Mouse (Mus musculus) MEL (cell line): ENCODE measurements around the gene Zfp961. TPM values are rescaled to one million over a fixed set of nuclear protein-coding genes. Genes with fewer than 3 reads are reported as not detected.
"Not testable (repeated sequence)": the region's sequence is repeated elsewhere in the genome, so short reads cannot be mapped to it uniquely, and the experiment has no call there.

Source experiments
- DNase-seq: peaks from one replicate; pipeline ENCODE4 v3.0.0; 2011; ENCODE audit warnings: low read depth, low spot score
- H3K27ac ChIP-seq: 2 replicates; pipeline ENCODE4 v1.5.1; 2012; ENCODE audit warnings: low read depth, mild to moderate bottlenecking, control low read depth, low read length, moderate library complexity; ENCODE audit not compliant: control insufficient read depth
- H3K27me3 ChIP-seq, 2 experiments: fragments of 150-350 bp in 1 of 2; sonication (generic) in 1 of 2; 2 replicates each; pipeline ENCODE4 v1.6.1; 2012; ENCODE audit warnings: low read length in 2 of 2, mild to moderate bottlenecking in 2 of 2, improper control_type of control experiment in 1 of 2, moderate library complexity in 1 of 2; ENCODE audit not compliant: insufficient read depth in 2 of 2, control insufficient read depth in 1 of 2
- H3K36me3 ChIP-seq, 2 experiments: 2 replicates each; pipeline ENCODE4 v1.6.1; 2012 to 2014; ENCODE audit warnings: low read length in 2 of 2, improper control_type of control experiment in 1 of 2, inconsistent platforms in 1 of 2, mild to moderate bottlenecking in 1 of 2; ENCODE audit not compliant: insufficient read depth in 2 of 2, control insufficient read depth in 1 of 2
- H3K4me1 ChIP-seq, 2 experiments: fragments of 150-350 bp in 1 of 2; sonication (generic) in 1 of 2; 2 replicates each; pipeline ENCODE4 v1.6.1; 2012; ENCODE audit warnings: low read length in 2 of 2, improper control_type of control experiment in 1 of 2, mild to moderate bottlenecking in 1 of 2; ENCODE audit not compliant: insufficient read depth in 2 of 2, control insufficient read depth in 1 of 2
- H3K4me3 ChIP-seq, 2 experiments: fragments of 150-350 bp in 1 of 2; sonication (generic) in 1 of 2; 2 replicates each; pipeline ENCODE4 v1.5.1; 2012; ENCODE audit warnings: low read depth in 2 of 2, low read length in 2 of 2, mild to moderate bottlenecking in 2 of 2, moderate library complexity in 2 of 2, control low read depth in 1 of 2, improper control_type of control experiment in 1 of 2; ENCODE audit not compliant: control insufficient read depth in 1 of 2, insufficient read depth in 1 of 2
- H3K79me2 ChIP-seq: 2 replicates; pipeline ENCODE4 v1.6.1; 2012; ENCODE audit warnings: mild to moderate bottlenecking, low read length, moderate library complexity; ENCODE audit not compliant: control insufficient read depth, poor library complexity, insufficient read depth
- H3K9ac ChIP-seq: 2 replicates; pipeline ENCODE4 v1.6.1; 2012; ENCODE audit warnings: low read depth, mild to moderate bottlenecking, control low read depth, low read length, moderate library complexity; ENCODE audit not compliant: control insufficient read depth, poor library complexity, severe bottlenecking
- H3K9me3 ChIP-seq: fragments of 150-350 bp; sonication (generic); replicated peaks from 2 replicates; pipeline ENCODE4 v1.6.1; 2012; ENCODE audit warnings: mild to moderate bottlenecking, low read length, improper control_type of control experiment, moderate library complexity; ENCODE audit not compliant: insufficient read depth
- CHD1 ChIP-seq: IDR thresholded peaks from 2 replicates; pipeline ENCODE4 v1.6.1; 2012; ENCODE audit warnings: low read depth, mild to moderate bottlenecking, inconsistent platforms, low read length, improper control_type of control experiment
- CHD2 ChIP-seq: IDR thresholded peaks from 2 replicates; pipeline ENCODE4 v1.6.1; 2011; ENCODE audit warnings: low read length, improper control_type of control experiment
- EP300 ChIP-seq, 2 experiments: IDR thresholded peaks; 2 replicates each; pipeline ENCODE4 v1.6.1; 2011; ENCODE audit warnings: improper control_type of control experiment in 2 of 2, low read length in 2 of 2, low read depth in 1 of 2, mild to moderate bottlenecking in 1 of 2
- GABPA ChIP-seq: IDR thresholded peaks from 2 replicates; pipeline ENCODE4 v1.6.1; 2012; ENCODE audit warnings: low read depth, mild to moderate bottlenecking, inconsistent platforms, low read length, improper control_type of control experiment, moderate library complexity
- GATA1 ChIP-seq: IDR thresholded peaks from 2 replicates; pipeline ENCODE4 v1.6.1; 2011; ENCODE audit warnings: low read depth, low read length, improper control_type of control experiment
- MAZ ChIP-seq: IDR thresholded peaks from 2 replicates; pipeline ENCODE4 v1.6.1; 2012; ENCODE audit warnings: low read depth, mild to moderate bottlenecking, inconsistent platforms, low read length, improper control_type of control experiment
- MXI1 ChIP-seq: IDR thresholded peaks from 2 replicates; pipeline ENCODE4 v1.6.1; 2011; ENCODE audit warnings: mild to moderate bottlenecking, low read depth, low read length, improper control_type of control experiment
- MYB ChIP-seq: IDR thresholded peaks from 2 replicates; pipeline ENCODE4 v1.6.1; 2011; ENCODE audit warnings: mild to moderate bottlenecking, low read depth, low read length, improper control_type of control experiment
- NELFE ChIP-seq: IDR thresholded peaks from 2 replicates; pipeline ENCODE4 v1.6.1; 2011; ENCODE audit warnings: low read depth, low read length, improper control_type of control experiment
- NRF1 ChIP-seq: IDR thresholded peaks from 2 replicates; pipeline ENCODE4 v1.6.1; 2014; ENCODE audit warnings: low read depth, mild to moderate bottlenecking, inconsistent platforms, low read length, improper control_type of control experiment, moderate library complexity; ENCODE audit not compliant: poor library complexity, insufficient read depth, severe bottlenecking
- POLR2A ChIP-seq, 2 experiments: IDR thresholded peaks; 2 replicates each; pipeline ENCODE4 v1.6.1; 2011 to 2012; ENCODE audit warnings: low read length in 2 of 2, mild to moderate bottlenecking in 2 of 2, control low read depth in 1 of 2, improper control_type of control experiment in 1 of 2, low read depth in 1 of 2, moderate library complexity in 1 of 2; ENCODE audit not compliant: control insufficient read depth in 1 of 2, insufficient read depth in 1 of 2, poor library complexity in 1 of 2
- POLR2AphosphoS2 ChIP-seq: IDR thresholded peaks from 2 replicates; pipeline ENCODE4 v1.6.1; 2011; ENCODE audit warnings: low read length, improper control_type of control experiment
- SIN3A ChIP-seq: IDR thresholded peaks from 2 replicates; pipeline ENCODE4 v1.6.1; 2012; ENCODE audit warnings: low read length, improper control_type of control experiment, inconsistent platforms
- TCF12 ChIP-seq: IDR thresholded peaks from 2 replicates; pipeline ENCODE4 v1.6.1; 2014; ENCODE audit warnings: low read depth, mild to moderate bottlenecking, inconsistent platforms, low read length, improper control_type of control experiment, moderate library complexity
- UBTF ChIP-seq: IDR thresholded peaks from 2 replicates; pipeline ENCODE4 v1.6.1; 2012; ENCODE audit warnings: low read depth, mild to moderate bottlenecking, inconsistent platforms, low read length, improper control_type of control experiment, moderate library complexity, borderline replicate concordance; ENCODE audit not compliant: insufficient read depth
- USF2 ChIP-seq, 2 experiments: IDR thresholded peaks; 2 replicates each; pipeline ENCODE4 v1.6.1; 2011 to 2012; ENCODE audit warnings: improper control_type of control experiment in 2 of 2, low read length in 2 of 2, borderline replicate concordance in 1 of 2, inconsistent platforms in 1 of 2, low read depth in 1 of 2, mild to moderate bottlenecking in 1 of 2; ENCODE audit not compliant: insufficient read depth in 1 of 2
- polyA plus RNA-seq, 2 experiments: library from polyadenylated mRNA; stranded (reverse) in 1 of 2; unstranded in 1 of 2; fragments of >175 nt in 1 of 2; fragments of >200 nt in 1 of 2; gene quantifications; 2 replicates each; pipeline versions ENCODE4 v1.2.1 to v1.2.4; 2012; ENCODE audit warnings: low replicate concordance in 2 of 2, low read depth in 1 of 2; ENCODE audit not compliant: insufficient read length in 2 of 2, insufficient read depth in 1 of 2, missing spikeins in 1 of 2
- total RNA-seq: library from RNA; depleted of rRNA; stranded (reverse); fragments of 300-350 nt; gene quantifications from 2 replicates; pipeline ENCODE4 v1.2.3, GENCODE M21; 2012

The Zfp961 gene
- total and polyA plus RNA-seq, 3 experiments = 26.1 to 30.6 TPM; not detected in 1

DNA sequence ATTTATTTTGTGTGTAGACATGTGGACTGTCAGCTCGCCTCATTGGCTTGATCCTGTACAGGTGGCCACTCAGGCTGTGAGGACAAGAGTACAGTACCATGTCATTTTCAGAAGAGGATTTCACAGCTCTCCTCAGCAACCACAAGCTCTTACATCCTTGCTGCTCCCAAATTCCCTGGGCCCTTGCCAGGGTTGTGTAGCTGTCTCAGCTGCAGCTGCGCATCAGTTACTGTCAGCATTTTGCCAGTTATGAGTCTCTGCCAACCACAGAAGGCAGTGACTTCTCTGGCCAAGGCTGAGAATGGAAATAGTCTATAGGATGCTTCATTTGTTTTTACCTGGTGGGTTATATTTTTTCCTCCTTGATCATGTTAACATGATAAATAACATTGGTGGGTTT, 67.3 kb downstream of the Zfp961 start:
- no peak overlapping the region for H3K9ac ChIP-seq
- H3K36me3 ChIP-seq = no peaks in the 10 kb centered on the region
- peaks cover 0 to 2% of the 10 kb centered on the region in 2 experiments; a peak in 1 of 4 replicates for H3K4me1 ChIP-seq
- H3K4me3 ChIP-seq = no peak overlapping the region
- DNase-seq = peak; percentile 20
- no peak overlapping the region for H3K27ac ChIP-seq
- no peaks in the 10 kb centered on the region for H3K27me3 ChIP-seq
- TF ChIP-seq CHD2 (no peak), NRF1 (peak; percentile 47; the same call in 1 of the 2 replicates), GATA1 (no peak)
- H3K9me3 ChIP-seq = no peaks in the 10 kb centered on the region
- no peaks in the 10 kb centered on the region for H3K79me2 ChIP-seq

DNA sequence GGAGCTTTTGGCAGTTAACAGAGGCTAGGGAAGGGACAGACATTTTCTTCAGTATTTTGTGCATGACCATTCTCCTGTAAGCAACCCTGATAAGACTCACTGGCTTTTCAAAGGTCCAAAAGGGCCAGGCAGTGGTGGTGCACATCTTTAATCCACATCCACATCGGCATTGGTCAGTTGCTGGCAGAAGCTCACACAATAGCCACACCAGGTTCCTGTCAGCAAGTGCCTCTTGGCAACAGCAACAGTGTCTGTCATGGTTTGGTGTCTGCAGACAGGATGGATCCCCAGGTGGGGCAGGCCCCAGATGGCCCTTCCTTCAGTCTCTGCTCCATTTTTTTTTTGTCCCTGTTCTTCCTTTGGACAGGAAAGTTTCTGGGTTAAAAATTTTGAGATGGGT, 68.2 kb downstream of the Zfp961 start:
- not testable (repeated sequence) for H3K4me1 ChIP-seq, H3K27ac ChIP-seq, H3K36me3 ChIP-seq, H3K27me3 ChIP-seq, DNase-seq, H3K4me3 ChIP-seq, H3K9ac ChIP-seq, H3K9me3 ChIP-seq, H3K79me2 ChIP-seq

DNA sequence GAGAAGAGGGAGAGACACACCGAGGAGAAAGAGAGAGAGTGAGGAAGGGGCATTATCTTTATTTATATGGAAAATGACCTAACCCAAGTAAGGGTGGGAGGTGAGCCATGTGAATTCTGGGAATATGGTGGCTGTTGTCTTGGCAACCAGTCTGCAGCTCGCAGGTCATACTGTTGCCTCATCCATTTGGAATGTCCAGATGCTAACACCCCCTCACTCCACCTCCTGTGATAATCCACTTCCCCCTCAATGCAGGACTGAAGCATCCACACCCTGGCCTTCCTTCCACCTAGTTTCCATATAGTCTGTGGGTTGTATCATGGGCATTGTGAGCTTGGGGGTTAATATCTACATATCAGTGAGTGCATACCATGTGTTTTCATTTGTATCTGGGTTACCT, 69.0 kb downstream of the Zfp961 start:
- Histone ChIP-seq H3K27me3 (no peaks in the 10 kb centered on the region), H3K9me3 (no peaks in the 10 kb centered on the region), H3K9ac (no peak overlapping the region), H3K79me2 (no peaks in the 10 kb centered on the region), H3K4me1 (peaks cover 0 to 2% of the 10 kb centered on the region in 2 experiments; a peak in 1 of 4 replicates), H3K27ac (no peak overlapping the region), H3K4me3 (no peak overlapping the region), H3K36me3 (no peaks in the 10 kb centered on the region)
- TF ChIP-seq EP300 (IDR thresholded peaks at IDR 0.05; ENCODE audit: low read depth in 1 of 2, low read length in 2 of 2) (no peak), MAZ (no peak), MYB (no peak), GABPA (no peak), NRF1 (no peak), CHD1 (no peak), POLR2A (IDR thresholded peaks at IDR 0.05; ENCODE audit: control insufficient read depth in 1 of 2, insufficient read depth in 1 of 2, low read depth in 1 of 2, low read length in 2 of 2, poor library complexity in 1 of 2) (no peak), NELFE (no peak), USF2 (IDR thresholded peaks at IDR 0.05; ENCODE audit: borderline replicate concordance in 1 of 2, insufficient read depth in 1 of 2, low read depth in 1 of 2, low read length in 2 of 2) (no peak), SIN3A (no peak), MXI1 (no peak), TCF12 (no peak), CHD2 (no peak), POLR2AphosphoS2 (no peak), UBTF (no peak)
- no peak for DNase-seq

DNA sequence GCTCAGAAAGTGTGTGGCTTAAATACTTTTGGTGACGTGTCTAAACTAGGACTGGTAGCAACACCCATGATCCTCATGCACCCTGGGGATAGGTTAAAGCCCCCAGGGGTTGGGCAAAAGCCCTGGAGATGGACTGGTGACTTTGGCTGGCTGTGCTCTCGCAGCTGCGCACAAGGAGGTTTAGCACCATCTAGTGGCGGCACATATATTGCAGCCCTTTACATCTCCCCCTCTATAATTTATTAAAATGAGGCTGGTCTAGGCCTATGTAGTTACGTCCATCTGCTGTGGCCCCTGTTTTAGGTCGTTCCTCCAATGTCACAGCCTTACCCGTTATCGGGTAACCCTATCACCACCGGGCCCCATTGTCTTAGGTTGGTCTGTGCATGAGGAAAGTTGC, 74.0 kb downstream of the Zfp961 start:
- not testable (repeated sequence) for H3K4me1 ChIP-seq, DNase-seq, H3K27me3 ChIP-seq, H3K9ac ChIP-seq, H3K4me3 ChIP-seq, H3K27ac ChIP-seq, H3K79me2 ChIP-seq, H3K36me3 ChIP-seq, H3K9me3 ChIP-seq

DNA sequence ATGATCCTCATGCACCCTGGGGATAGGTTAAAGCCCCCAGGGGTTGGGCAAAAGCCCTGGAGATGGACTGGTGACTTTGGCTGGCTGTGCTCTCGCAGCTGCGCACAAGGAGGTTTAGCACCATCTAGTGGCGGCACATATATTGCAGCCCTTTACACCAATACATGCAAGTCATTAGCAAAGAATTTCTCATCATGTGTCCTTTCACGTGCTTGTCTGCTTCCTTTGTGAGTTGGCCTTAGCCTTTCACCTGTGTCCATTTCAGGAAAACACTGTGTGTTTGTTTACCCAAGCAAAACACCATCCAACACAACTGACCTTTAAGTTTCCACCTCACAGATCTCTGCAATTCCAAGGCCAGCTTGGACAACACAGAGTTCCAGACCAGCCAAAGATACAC, 82.1 kb downstream of the Zfp961 start:
- not testable (repeated sequence) for H3K79me2 ChIP-seq, H3K4me3 ChIP-seq, H3K9ac ChIP-seq, DNase-seq, H3K27me3 ChIP-seq, H3K27ac ChIP-seq, H3K9me3 ChIP-seq, H3K36me3 ChIP-seq, H3K4me1 ChIP-seq
